Mouse (Mus musculus) liver, embryonic 14.5 days (tissue): ENCODE measurements around the gene Gsta2.

Experiments
- CTCF ChIP-seq: IDR thresholded peaks from 2 replicates; pipeline ENCODE4 v1.5.1; 2016; ENCODE audit warnings: antibody characterized with exemption, low read depth, control low read depth
- EP300 ChIP-seq: IDR thresholded peaks from 2 replicates; pipeline ENCODE4 v1.6.1; 2016; ENCODE audit warnings: antibody characterized with exemption, low read depth

- no peak for TF ChIP-seq CTCF
- no peak for TF ChIP-seq EP300
These were observed 31.4 kb upstream of the Gsta2 start for GRCm38 (mm10) chr9:78386947-78387346.
